Mouse (Mus musculus): ENCODE results near the gene Cdk19.

DNA sequence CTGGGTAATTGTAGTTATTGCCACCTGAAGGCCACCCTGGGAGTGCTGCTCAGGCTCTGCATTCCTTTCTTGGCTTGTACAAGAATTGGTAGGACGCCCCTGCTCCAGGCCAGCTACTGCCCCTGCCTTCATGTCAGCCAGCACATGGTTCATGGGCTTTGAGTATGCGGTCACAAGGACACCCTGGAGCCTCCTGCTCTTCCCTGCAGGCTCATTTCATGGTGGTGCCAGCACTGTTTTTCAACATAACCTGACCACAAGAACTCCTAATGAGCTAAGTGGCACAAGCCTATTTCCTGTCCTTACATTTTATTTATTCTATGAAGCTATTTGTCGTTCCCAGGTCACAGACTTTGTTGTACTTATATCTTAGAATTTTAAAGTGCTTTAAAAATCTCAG, 107.9 kb downstream of the Cdk19 start:
- TF ChIP-seq CTCF (IDR thresholded peaks at IDR 0.05; ENCODE audit: control insufficient read depth, insufficient read depth, low read length) (no peak), POLR2A (IDR thresholded peaks at IDR 0.05; ENCODE audit: borderline replicate concordance, control insufficient read depth, low read depth, low read length) (no peak)

Measured in bone marrow, adult 2 months (tissue).